Mouse (Mus musculus): ENCODE data around the gene Nup188.
A peak's percentile ranks its signal among the peaks of the same experiment; 100 is the strongest.

The Nup188 gene

DNA sequence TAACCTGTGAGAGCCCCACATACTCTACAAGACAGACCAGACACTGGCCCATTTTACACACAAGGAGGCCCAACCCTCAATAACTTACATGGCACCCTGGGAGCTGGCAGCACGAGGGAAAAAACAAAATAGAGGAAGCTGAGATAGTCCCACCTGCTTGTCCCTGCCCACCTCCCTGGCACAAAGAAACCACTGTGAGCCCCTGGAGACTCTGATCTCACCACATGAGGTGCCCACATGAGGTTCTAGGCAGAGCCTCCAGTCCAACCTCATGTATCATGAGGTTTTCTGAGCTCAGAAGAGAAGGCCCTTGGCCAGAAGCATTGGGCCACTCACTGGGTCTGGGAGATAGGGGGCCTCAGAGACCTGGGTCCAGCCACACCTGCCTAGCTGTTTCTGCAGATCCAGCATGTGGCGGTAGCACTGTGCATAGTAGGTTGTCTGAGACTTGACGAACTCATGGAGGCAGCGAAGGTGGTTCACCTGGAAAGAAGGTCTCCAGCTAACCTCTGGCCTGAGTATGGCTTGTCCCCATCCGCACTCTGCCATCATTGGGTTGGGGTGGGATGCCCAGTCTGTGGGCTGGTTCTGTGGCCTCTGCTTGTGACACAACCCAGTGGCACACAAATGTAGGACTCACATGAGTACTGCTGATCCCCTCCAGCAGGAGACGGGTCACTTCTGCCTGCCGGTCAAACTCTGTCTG, 59.9 kb downstream of the Nup188 start:
- DNase-seq (ENCODE audit: low read depth, low spot score): no peak

- no peak for DNase-seq (ENCODE audit: low read depth, low spot score)
Observed at GRCm38 (mm10) chr2:30349196-30349595, 63.0 kb downstream of the Nup188 start.

- DNase-seq (ENCODE audit: low read depth, low spot score): peak; percentile 65
Observed at GRCm38 (mm10) chr2:30351149-30351548, 65.0 kb downstream of the Nup188 start.

DNA sequence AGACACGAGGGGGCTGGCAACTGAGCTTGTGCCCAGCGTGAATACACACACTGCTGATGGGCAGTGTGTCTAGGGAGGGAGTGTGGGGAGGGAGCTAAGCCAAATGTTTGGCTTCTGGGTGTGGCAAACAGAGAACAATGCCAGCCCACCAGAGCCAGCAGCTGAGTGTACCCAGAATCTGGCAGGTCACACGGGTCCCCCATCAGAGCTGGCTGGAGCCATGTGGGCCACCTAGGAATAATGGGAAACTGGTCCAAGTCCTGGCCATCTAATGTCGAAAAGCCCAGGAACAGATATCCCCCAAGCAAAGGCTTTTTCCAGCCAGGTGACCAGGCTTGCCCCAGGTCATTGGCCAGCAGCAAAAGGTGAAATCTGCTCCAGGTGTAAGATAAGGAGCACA, 69.7 kb downstream of the Nup188 start:
- DNase-seq (ENCODE audit: low read depth, low spot score): no peak

- DNase-seq (ENCODE audit: low read depth, low spot score): no peak
Observed at GRCm38 (mm10) chr2:30356266-30356665, 70.1 kb downstream of the Nup188 start.

DNA sequence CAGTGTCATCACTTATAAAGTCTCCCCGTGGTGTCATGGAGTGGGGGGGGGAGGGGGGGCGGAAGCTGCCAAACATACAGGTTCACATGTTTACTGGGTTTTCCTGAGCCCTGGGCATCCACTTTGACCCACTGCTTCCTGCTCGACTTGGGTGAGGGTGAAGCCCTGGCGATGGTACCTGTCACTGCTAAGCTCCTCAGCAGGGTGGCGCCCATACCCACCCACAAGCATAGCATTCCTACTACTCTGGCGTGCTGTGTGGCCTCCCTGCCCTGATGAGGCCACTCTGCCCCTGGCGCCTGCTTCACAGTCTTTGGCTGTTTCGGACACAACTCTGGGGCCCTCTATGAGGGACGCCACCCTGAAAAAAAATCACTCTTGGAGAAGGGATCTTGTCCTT, 70.7 kb downstream of the Nup188 start:
- no peak for DNase-seq (ENCODE audit: low read depth, low spot score)

- no peak for DNase-seq (ENCODE audit: low read depth, low spot score)
Observed at GRCm38 (mm10) chr2:30357552-30358510, 71.6 kb downstream of the Nup188 start.

DNA sequence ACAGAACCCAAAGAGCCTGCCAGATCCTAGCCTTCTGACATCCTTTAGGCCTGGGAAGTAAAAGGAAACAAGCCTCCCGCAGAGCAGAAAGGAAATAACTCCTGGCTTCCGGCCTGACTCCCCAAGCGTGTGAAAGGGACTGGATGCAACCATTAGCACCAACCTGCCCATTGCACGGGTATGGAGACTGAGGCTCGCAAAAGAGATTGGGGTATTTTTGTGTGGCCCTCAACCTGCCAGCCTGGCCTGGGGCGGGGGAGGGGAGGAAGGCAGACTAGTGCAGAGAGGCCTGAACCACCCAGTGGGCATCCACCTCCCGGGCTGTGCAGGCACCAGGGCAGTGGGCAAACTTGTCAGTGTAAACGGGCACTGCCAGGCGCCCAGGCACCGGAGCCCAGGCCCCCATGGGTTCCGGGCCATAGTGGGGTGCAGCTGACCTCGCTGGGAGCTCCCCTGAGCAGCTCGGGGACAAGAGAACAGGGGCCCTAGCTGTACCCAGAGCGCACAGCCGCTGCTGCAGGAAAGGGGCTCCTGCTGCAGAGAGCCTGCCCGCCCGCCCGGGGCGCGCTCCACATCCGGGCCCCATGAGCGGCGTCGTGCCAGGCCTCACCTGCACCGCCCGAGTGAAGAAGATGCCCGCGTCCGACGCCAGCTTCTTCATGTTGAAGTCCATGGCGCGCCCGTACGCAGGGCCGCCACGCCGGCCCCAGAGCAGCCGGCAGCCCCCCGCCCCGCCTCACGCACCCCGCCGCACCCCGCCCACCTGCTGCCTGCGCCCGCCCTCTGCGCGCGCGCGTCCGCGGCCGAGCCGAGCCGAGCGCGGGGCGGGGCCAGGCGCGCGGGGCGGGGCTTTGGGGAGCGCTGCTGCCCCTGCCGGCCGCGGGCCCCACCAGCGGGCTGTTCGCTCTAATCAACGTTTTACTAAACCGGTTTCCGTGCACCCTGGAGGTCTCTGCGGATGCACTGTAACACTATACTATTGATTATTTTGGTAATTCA, 72.6 kb downstream of the Nup188 start, which contains the start of gene Sh3glb2:
Gene Sh3glb2, minus strand, starts transcription at position 805 of the 999 bp plus-strand sequence.
- peak; percentile 63 for DNase-seq (ENCODE audit: low read depth, low spot score)

GRCm38 (mm10) chr2:30360626-30361025, 74.4 kb downstream of the Nup188 start:
- DNase-seq (ENCODE audit: low read depth, low spot score): no peak

- DNase-seq (ENCODE audit: low read depth, low spot score): peak; percentile 47
Observed at GRCm38 (mm10) chr2:30362865-30363264, 76.7 kb downstream of the Nup188 start.

DNA sequence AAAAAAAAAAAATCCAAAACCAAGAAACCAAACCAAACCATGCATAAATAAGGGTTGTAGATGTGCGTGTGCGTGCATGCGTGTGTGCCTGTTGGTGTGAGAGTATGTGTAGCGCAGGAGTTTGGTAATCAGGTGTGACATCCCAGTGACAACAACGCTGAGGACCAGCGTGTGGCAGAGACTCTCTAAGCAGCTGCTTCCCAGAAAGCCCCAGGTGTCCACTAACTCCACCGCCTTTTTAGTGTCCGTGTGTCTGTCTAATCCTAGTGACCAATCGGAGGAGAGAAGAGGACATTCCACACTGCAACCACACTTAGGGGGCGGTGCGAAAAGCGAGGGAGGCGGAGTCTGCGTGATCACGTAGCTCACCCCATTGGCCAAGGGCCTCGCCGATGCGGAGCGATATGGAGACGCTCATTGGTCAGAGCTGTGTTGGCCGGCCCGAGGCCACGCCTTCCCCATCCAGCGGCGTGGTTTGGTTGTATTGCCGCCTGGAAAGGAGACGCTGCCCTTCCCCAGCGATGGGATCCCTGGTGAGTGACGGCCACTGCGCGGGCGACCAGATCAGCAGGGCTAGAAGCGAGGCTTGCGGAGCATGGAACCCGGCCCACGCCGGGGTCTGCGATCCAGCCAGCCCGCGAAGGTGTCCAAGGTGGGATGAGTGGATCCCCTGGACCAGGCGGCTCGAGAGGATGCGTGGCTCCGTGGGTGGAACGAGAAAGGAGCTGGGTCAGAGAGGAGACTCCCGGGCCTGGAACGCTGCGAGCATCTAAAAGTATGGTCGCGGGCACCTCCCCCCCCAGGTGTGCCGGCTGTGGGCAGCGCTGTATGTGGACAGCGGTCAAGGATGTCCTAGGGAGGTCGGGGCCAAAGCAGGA, 77.8 kb downstream of the Nup188 start, which contains the start of gene Miga2:
Gene Miga2, plus strand, starts transcription at position 461 of the 878 bp plus-strand sequence.
- DNase-seq (ENCODE audit: low read depth, low spot score): peak; percentile 100

DNA sequence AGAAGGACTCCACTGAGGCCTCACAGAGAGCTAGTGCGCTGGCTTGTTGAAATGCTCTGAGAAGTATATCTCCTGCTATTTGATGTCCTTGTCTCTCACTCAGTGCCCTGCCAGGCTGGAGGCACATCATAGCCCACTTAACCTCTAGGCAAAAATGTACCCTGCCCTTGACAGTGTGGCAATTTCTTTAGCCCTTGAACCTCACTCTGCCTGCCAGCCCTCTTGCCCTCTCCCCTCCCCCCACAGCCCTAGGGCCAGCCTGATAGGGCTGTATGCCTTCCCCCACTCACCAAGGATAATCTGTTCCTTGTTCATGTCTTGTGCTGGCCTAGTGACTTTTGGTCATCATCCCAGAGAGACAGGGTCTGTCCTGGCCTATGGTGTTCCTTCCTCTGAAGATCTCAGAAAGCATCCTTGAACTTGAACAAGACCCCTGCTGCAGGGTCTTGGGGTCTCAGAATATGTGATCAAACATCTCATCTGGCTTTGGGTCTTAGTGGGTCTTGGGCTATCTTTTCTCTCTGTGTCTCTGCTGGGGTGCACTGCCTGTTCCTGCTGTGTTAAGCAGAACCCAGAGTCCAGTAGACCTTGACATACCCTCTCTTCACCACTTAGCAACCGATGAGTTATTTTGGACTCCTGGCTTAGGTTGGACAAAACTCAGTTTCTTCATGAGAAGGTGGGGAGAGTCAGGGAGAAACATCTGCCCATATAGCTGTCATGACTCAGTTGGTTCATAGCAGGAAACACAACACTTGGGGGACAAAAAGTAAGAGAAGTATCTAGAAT, 79.3 kb downstream of the Nup188 start:
- no peak for DNase-seq (ENCODE audit: low read depth, low spot score)

GRCm38 (mm10) chr2:30366203-30366602, 80.0 kb downstream of the Nup188 start:
- peak; percentile 28 for DNase-seq (ENCODE audit: low read depth, low spot score)

GRCm38 (mm10) chr2:30371544-30371943, 85.3 kb downstream of the Nup188 start:
- no peak for DNase-seq (ENCODE audit: low read depth, low spot score)

DNA sequence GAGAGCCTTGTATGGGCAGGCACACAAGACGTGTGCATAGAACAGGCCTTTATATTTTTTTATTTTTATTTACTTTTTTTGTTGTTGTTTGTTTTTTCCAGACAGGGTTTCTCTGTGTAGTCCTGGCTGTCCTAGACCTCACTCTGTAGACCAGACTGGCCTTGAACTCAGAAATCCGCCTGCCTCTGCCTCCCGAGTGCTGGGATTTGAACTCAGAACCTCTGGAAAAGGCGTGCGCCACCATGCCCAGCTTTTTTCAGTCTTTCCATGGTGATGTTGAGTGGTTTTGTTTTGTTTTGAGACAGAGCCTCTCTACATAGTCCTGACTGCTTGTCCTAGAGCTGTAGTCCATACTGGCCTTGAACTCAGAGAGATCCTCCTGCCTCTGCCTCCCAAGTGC, 86.5 kb downstream of the Nup188 start:
- no peak for DNase-seq (ENCODE audit: low read depth, low spot score)

DNA sequence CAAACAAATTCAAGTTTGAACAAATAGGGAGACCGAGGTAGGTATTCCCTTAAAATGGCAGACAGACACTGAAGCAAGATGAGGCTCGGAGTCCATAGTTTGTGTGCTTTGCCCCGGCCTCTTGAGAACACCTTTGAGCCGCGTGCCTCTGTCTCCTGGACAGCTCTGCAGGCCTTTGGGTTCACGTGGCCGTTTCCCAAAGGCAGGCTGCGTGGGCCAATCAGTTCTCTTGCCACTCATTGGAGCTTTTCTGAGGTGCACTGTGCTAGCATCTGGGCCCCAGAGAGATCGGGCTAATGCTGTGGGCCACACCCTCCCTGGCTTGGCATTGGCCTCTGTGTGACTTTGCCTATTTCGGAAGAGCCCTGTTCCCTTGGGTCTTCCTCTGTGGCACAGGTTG, 89.7 kb downstream of the Nup188 start:
- no peak for DNase-seq (ENCODE audit: low read depth, low spot score)

GRCm38 (mm10) chr2:30377721-30378120, 91.5 kb downstream of the Nup188 start:
- no peak for DNase-seq (ENCODE audit: low read depth, low spot score)

DNA sequence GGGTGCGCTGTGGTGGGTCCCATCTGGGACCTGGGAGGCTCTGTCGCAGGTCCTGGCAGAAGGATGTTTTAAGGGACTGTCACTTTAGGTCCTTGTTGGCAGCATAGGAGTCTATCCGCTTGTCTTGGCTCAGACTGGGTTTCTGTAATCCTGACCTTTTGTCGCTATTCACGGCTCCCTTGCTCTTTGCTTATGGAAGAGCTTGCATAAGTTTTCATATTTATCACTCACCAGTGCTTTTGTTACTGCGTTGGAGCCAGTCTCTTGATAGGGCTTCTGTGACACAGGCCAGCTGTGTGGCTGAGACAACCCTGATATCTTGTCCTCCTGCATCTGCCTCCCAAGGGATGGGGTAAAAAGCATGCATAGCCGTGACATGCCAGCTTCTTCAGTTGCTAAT, 93.1 kb downstream of the Nup188 start:
- no peak for DNase-seq (ENCODE audit: low read depth, low spot score)

- no peak for DNase-seq (ENCODE audit: low read depth, low spot score)
Observed at GRCm38 (mm10) chr2:30380564-30381376, 94.6 kb downstream of the Nup188 start.
